Mouse (Mus musculus) thymus, adult 2 months (tissue): ENCODE results near the gene Trpc5os. TPM values are rescaled to one million over a fixed set of nuclear protein-coding genes. Genes with fewer than 3 reads are reported as not detected.

Source experiments
- DNase-seq: peaks from one replicate; pipeline ENCODE4 v3.0.0; 2021
- H3K27ac ChIP-seq: fragments of 200-500 bp; 2 replicates; pipeline ENCODE4 v1.5.1; 2012; ENCODE audit warnings: low read length, control low read depth; ENCODE audit not compliant: control insufficient read depth, insufficient read depth
- H3K27me3 ChIP-seq: fragments of 200-500 bp; 2 replicates; pipeline ENCODE4 v1.6.1; 2012; ENCODE audit warnings: mild to moderate bottlenecking, low read length, moderate library complexity, mixed read lengths; ENCODE audit not compliant: control insufficient read depth, insufficient read depth
- H3K36me3 ChIP-seq: fragments of 200-500 bp; 2 replicates; pipeline ENCODE4 v1.6.1; 2012; ENCODE audit warnings: mild to moderate bottlenecking, low read length, moderate library complexity; ENCODE audit not compliant: control insufficient read depth, insufficient read depth
- H3K4me1 ChIP-seq: fragments of 200-500 bp; replicated peaks from 2 replicates; pipeline ENCODE4 v1.6.1; 2012; ENCODE audit warnings: low read length; ENCODE audit not compliant: control insufficient read depth, insufficient read depth
- H3K4me3 ChIP-seq: fragments of 200-500 bp; 2 replicates; pipeline ENCODE4 v1.5.1; 2012; ENCODE audit warnings: mild to moderate bottlenecking, low read length, control low read depth, moderate library complexity; ENCODE audit not compliant: control insufficient read depth, insufficient read depth
- CTCF ChIP-seq: fragments of 200-500 bp; IDR thresholded peaks from 2 replicates; pipeline ENCODE4 v1.5.1; 2012; ENCODE audit warnings: mild to moderate bottlenecking, control low read depth, low read length, moderate library complexity, borderline replicate concordance; ENCODE audit not compliant: control insufficient read depth, poor library complexity, insufficient read depth; ENCODE audit errors: extremely low read depth
- POLR2A ChIP-seq: fragments of 200-500 bp; IDR thresholded peaks from 2 replicates; pipeline ENCODE4 v1.6.1; 2012; ENCODE audit warnings: mild to moderate bottlenecking, low read length, control low read depth, moderate library complexity; ENCODE audit not compliant: control insufficient read depth, poor library complexity, insufficient read depth; ENCODE audit errors: extremely low read depth
- WGBS: fragments of 180-500 bp; shearing (Covaris S2); methylation state at CpG from one replicate; pipeline ENCODE4 v1.1.7; 2018; 5-methylcytosine and 5-hydroxymethylcytosine counted together
- polyA plus RNA-seq: library from polyadenylated mRNA; depleted of rRNA; stranded (reverse); fragments of >200 nt; gene quantifications from 2 replicates; pipeline ENCODE4 v1.2.3, GENCODE M21; 2012; rRNA removed

Gene Trpc5os
- not detected in 2 replicates for polyA plus RNA-seq

- no peak for TF ChIP-seq POLR2A
- TF ChIP-seq CTCF = no peak
- H3K36me3 ChIP-seq = no peaks in the 10 kb centered on the region
- no peak within 1 kb of the TSS for H3K27ac ChIP-seq
- H3K4me1 ChIP-seq = no peaks in the 10 kb centered on the region
- DNase-seq = no peak
- no peak within 1 kb of the TSS for H3K4me3 ChIP-seq
- H3K27me3 ChIP-seq = no peaks in the 10 kb centered on the region
- WGBS = 91% methylated on average over 5 of the region's 5 CpGs
These were observed at the start of gene Trpc5os for GRCm38 (mm10) chrX:144456281-144456680. Trpc5os (plus strand) TSS chrX:144456581.

DNA sequence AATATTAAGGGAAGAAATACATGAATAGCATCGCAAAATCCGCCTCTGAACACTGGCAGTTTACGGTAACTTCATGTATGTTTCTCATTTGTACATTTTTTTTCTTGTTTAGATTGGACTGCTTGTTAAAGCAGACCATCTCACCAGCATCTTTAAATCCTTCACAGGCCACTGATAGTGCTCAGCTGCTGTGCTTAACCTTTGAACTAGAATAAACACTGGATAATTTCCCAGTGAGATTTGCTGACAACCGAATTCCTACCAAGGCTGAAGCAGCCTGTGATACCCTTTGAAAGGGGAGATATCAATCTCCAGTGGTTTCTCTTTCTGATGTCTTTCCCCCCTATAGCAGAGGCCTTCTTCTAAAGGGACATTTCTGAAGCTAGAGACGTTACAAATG lies 48.3 kb upstream of the Trpc5os start:
- no peak for DNase-seq

DNA sequence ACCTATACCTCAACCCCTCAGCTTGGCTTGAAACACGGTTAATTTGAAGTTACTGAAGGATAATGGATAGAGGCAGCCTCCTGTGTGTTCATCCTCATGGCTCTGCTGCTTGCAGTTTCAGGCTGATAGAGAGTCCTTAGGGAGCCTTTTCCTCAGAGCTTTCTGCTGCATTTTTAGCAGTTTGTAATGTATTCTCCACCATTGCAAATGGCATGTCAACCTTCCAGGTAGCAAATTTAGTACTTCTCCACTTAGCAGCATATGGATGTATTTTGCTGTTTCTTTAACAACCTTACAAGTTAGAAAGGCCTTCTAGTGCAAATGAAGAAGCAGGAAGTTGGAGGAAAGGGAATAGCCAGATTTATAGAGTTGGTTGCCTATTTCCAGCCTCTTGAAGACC lies 36.1 kb upstream of the Trpc5os start:
- TF ChIP-seq POLR2A (no peak), CTCF (no peak)
- Histone ChIP-seq H3K27me3 (no peaks in the 10 kb centered on the region), H3K4me1 (no peaks in the 10 kb centered on the region), H3K36me3 (no peaks in the 10 kb centered on the region), H3K4me3 (no peak overlapping the region), H3K27ac (no peak overlapping the region)
- WGBS = 75% methylated on average over 1 of the region's 1 CpGs
- no peak for DNase-seq

More for the DNA sequence above, 48.3 kb upstream of the Trpc5os start:
- no peaks in the 10 kb centered on the region for H3K27me3 ChIP-seq
- no peak overlapping the region for H3K27ac ChIP-seq
- WGBS = 72% methylated on average over 5 of the region's 5 CpGs
- no peaks in the 10 kb centered on the region for H3K4me1 ChIP-seq
- TF ChIP-seq POLR2A (no peak), CTCF (no peak)
- no peak overlapping the region for H3K4me3 ChIP-seq
- H3K36me3 ChIP-seq = no peaks in the 10 kb centered on the region

DNA sequence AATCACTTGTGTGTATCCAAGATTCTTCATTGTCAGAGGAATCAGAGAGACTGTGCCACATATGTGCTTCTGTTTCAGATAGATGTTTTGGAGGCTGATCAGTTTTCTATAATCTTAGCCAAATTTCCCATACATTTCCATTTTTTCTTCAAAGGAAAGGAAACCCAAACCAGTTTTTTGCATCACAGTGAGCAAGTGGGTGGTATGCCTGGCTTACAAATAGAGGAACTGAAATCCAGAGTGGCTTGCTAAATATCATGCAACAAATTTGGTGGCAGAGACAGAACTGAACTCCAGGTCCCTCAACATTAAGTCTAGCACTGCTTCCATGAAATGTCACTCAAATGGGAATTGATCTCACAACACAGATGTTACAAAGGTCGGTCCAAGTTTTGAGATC lies 35.3 kb upstream of the Trpc5os start:
- Histone ChIP-seq H3K27ac (no peak overlapping the region), H3K27me3 (no peaks in the 10 kb centered on the region), H3K4me3 (no peak overlapping the region), H3K4me1 (no peaks in the 10 kb centered on the region), H3K36me3 (no peaks in the 10 kb centered on the region)
- 96% methylated on average over 1 of the region's 1 CpGs for WGBS
- DNase-seq = no peak
- TF ChIP-seq POLR2A (no peak), CTCF (no peak)

GRCm38 (mm10) chrX:144423848-144424247 lies 32.5 kb upstream of the Trpc5os start:
- Histone ChIP-seq H3K4me1 (no peaks in the 10 kb centered on the region), H3K27ac (no peak overlapping the region), H3K27me3 (no peaks in the 10 kb centered on the region), H3K4me3 (no peak overlapping the region), H3K36me3 (no peaks in the 10 kb centered on the region)
- TF ChIP-seq CTCF = no peak
- TF ChIP-seq POLR2A = no peak
- WGBS = 91% methylated on average over 3 of the region's 3 CpGs
- no peak for DNase-seq

- 92% methylated on average over 2 of the region's 2 CpGs for WGBS
- no peak for TF ChIP-seq CTCF
- TF ChIP-seq POLR2A = no peak
- DNase-seq = no peak
- H3K36me3 ChIP-seq = no peaks in the 10 kb centered on the region
- no peak overlapping the region for H3K4me3 ChIP-seq
- no peaks in the 10 kb centered on the region for H3K4me1 ChIP-seq
- H3K27ac ChIP-seq = no peak overlapping the region
- H3K27me3 ChIP-seq = no peaks in the 10 kb centered on the region
These were observed 8.0 kb downstream of the Trpc5os start for GRCm38 (mm10) chrX:144464416-144464815.

- TF ChIP-seq POLR2A (no peak), CTCF (no peak)
- 97% methylated on average over 1 of the region's 1 CpGs for WGBS
- DNase-seq = no peak
- Histone ChIP-seq H3K4me1 (no peaks in the 10 kb centered on the region), H3K27ac (no peak overlapping the region), H3K4me3 (no peak overlapping the region), H3K27me3 (no peaks in the 10 kb centered on the region), H3K36me3 (no peaks in the 10 kb centered on the region)
These were observed 35.0 kb downstream of the Trpc5os start for GRCm38 (mm10) chrX:144491394-144491793.
